Mouse (Mus musculus): Measurements from ENCODE around the gene Comp.

Gene Comp

DNA sequence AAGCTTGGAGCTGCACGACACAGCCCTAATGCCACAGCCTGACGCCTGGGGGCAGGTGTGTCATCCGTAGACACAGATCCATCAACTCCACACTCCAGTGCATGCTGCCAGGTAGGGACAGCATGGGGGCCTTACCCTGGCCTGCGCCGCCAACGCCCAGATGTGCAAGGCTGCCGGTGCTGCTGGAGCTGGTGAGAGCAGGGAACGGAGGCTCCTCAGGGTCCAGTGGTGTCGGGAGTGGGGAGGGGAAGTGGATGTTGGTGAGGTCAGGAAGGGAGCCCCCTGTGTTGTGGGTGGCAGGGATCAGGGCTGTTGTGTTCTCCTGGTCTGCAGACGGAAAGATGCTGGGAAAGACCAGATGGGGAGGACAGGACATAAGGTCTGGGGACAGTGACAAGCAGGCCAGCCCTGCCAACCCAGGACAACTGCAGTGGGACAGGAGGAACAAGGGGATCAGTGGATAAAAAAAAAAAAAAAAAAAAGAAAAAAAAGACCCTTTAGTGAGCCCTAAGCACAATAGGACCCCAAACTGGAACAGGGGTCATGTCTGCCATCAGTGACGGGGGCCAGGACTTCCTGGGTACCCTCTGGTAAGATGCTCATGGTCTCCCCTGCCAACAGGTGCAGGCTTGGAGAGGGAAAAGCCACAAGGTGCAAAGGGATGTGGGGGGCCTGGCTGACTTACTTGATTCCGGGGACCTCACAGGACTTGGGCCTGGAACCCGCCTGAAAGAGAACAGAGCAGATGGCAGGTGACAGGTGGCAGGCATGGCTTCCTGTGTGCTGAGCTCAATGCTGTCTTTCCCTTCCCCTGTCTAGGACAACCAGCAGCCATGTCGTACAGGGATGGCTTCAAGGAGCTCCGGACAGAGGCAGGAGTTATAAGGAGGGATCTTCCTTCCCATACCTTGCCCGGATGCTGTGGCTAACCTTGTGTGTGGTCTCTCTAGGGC lies 24.5 kb downstream of the Comp start:
- no peak for DNase-seq (ENCODE audit: low read depth, low spot score)

DNA sequence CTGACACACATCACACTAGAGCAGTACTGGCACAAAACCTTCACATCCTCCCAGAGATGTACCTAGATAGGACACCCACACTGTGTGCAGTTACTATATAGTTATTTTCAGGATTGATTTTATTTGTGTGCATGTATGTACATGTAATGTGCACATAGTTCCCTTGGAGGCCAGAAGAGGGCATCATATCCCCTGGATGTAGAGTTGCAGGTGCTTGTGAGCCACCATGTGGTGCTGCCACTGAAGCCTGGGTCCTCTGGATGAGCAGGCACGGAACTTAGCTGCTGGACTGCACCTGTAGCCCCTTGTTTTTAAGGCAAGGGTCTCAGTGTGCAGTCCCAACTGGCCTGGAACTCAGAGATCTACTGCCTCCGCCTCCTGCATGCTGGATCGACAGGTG lies 30.9 kb downstream of the Comp start:
- DNase-seq (ENCODE audit: low read depth, low spot score), result peak; percentile 62

DNA sequence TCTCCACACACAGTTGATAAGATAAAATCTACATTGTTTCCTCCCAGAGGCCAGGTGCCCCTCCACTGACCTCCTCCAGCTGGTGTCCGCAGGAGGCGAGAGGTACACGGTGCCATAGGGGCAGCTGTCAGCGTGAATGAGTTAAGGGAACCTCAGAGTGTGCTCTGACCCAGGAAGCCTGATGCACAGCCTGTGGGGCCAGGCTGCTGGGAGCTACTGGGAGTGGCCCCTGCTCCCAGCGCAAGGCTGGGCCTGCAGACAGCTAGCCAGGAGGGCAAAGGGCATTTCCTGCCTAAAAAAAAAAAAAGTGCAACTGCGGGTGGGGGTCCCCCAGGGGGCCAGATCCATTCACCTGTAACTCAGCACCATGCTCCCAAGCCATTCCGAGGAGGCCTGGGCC lies 31.8 kb downstream of the Comp start:
- no peak for DNase-seq (ENCODE audit: low read depth, low spot score)

DNA sequence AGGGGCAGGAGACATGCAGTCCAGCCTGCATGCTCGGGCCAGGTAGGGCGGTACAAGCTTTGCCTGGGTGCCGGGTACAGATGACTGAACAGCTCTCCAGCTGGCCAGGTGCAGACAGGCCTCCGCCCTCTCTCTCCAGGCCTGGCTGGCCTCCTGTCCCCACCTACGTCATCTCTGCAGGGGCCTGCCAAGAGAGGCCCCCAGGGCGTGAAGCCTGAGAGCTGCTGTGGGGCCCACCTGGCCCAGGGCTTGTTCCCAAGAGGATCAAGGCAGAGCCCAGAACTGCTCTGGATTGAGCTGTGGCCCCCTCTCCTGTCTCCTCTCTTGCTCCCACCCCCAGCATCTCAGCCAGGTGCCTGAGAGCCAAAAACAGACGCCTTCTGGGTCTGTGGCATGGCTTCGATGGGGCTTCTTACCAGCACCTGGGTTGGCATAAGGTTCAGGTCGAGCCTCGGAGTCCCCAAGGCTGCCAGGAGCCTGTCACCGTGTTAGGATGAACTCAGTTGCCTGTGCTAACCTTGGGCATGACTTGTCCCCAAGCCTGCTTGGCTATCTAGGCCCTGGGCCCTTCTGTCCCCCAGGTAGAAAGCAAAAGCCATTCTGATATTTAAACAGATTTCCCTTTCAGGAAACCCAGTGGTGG lies 33.2 kb downstream of the Comp start:
- no peak for DNase-seq (ENCODE audit: low read depth, low spot score)

DNA sequence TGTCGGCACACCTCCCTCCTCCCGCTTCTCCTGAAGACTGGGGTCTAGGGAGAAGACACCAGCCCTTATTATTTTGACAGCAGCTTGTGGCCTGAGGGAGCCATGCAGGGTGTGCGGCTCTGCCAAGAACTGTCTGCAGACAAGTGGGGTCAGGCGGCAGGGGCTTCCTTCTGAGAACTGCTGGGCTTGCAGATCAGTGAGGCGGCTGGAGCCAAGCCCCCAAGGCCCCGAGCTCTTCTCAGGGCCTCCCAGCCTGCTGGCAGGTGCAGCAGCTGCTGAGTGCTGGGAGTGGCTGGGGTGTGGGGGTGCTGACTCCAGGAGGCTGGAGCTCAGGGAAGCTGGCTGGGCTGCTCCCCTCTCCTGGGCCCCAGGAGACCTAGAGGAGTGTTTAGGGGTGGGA lies 34.9 kb downstream of the Comp start:
- no peak for DNase-seq (ENCODE audit: low read depth, low spot score)

DNA sequence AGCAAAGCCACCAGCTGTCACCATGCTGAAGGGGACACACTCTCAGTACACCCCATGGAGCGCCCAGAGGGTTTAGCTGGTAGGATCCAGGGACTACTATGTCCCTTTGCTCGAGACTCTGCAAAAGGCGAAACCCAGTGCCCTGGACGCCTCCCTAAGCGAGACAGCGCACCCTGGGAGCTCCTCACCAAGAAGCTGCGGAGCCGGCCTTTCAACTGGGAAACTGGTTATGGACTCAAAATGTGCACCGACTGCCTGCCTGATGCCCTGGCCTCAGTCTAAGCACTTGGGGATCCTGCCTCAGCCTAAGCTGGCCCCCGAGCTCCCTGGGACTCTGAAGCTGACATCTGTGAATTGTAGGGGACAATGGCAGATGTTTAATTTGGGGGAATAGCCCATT lies 35.7 kb downstream of the Comp start:
- no peak for DNase-seq (ENCODE audit: low read depth, low spot score)

DNA sequence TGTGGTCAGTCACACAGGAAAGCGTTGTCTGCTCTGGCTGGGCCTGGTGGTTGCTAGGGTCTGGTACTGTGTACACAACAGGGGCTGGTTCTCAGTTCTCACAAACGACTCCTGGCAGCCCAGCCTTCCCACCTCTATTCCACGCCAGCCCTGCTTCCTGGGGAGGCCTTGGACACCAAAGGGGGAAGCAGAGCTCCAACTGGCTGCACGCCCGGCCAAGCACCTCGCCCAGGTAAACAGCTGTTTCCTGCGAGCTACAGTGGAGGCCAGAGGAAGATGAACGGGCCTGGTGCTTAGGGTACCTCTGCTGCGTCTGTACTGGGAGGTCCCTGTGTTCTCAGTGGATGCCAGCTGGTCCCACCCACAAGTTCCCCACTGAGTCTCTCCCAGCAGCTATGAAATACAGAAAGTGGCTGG lies 36.1 kb downstream of the Comp start:
- no peak for DNase-seq (ENCODE audit: low read depth, low spot score)

DNA sequence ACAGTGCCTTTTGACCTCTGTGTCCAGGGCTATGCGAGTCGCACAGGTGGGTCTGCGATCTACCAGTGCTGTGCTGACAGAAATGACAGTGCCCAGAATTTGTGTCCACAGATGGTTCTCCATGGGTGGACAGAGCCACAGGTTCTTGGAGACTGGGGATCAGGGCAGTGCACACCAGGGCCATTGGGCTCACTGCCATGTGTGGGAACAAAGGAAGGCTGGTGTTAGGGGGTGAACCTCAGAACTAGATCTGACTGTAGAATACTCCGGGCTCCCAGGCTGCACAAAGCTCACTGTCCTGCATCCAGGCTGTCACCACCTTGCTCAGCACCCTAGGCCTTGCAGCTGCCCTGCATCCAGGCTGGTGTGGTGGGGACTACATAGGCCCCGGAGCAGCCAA lies 36.9 kb downstream of the Comp start:
- no peak for DNase-seq (ENCODE audit: low read depth, low spot score)

DNA sequence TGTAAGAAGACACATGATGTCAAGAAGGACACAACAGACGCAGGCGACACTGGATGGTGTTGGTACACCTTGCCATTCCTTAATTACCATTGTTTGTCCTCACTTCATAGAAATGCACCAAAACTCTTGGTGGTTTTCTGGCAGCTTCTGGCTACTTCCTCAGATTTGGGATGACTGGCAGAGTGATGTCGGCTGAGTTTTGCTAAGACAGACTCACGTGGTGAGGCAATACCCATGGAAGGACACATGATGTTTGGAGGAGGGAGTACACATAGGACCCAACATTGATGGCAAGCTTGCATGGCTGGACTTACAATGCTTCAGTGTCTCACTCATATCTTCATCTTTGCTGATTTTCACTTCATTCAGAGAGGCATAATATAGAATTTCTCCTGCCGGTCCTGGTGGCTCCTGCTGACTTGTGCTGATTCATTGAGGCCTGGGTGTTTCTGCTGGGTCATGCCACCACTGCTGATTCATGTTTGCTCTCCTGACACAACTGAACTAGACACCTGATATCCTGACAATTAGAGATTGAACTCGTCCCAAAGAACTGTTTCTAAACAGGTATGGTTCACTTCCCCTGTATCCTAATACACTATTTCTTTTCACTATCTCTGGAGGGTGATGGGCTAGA lies 41.1 kb downstream of the Comp start:
- DNase-seq (ENCODE audit: low read depth, low spot score), result no peak

DNA sequence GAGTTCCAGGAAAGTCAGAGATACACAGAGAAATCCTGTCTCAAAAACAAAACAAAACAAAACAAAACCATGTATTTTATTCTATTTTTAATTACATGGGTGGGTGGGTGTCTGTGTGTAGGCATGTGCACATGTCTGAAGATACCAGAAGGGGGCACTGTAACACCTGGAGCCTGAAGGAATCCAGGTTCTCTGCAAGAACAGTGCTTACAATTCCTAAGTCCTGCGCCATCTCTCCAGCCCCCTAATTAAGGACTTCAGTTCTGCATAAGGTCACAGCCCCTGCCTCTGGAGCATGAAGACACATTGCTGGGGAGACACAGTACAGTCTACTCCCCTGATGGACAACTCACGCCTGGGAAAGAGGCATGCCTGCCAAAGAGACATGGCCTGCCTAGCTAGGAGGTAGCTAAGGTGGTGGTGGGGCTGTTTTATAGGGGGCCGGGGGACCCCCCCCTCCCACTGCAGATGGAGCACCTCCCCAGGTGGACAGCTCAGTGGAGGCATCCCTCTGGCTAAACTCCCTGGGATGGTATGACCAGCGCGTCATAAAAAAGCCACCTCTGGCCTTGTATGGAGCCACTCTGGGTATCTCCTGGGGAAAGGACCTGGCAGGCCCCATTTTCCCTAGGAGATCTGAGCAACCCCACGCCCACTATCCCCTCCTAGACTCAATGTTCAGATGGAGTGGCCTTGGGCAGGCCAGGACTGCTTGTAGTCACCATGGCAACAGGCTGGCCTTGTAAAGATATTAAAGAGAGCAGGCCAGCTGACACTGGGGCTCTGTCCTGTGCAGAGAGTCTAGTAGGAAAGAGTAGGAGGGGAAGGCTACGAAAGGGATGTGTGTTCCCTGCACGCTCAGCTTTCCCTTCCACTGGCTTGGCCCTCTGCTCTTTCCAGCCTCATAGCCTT lies 42.4 kb downstream of the Comp start:
- DNase-seq (ENCODE audit: low read depth, low spot score), result peak; percentile 76

DNA sequence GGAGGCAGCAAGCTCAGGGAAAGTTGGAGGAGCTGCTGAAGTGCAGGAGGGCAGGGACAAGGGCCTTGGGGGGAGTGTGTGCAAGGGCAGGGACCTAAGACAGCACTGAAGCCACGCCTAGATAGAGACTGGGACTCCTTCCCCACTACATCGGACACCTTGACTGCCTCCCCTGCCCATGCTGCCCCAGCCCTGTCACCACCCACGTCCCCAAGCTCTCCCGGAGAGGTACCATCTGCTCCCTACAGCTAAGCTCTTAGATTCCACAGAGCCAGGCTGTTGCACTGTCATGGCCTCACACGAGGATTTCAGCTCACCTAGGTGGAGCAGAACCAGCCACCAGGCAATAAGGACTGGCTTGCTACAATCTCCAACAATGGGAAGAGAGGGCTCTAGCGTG lies 43.6 kb downstream of the Comp start:
- DNase-seq (ENCODE audit: low read depth, low spot score), result no peak

DNA sequence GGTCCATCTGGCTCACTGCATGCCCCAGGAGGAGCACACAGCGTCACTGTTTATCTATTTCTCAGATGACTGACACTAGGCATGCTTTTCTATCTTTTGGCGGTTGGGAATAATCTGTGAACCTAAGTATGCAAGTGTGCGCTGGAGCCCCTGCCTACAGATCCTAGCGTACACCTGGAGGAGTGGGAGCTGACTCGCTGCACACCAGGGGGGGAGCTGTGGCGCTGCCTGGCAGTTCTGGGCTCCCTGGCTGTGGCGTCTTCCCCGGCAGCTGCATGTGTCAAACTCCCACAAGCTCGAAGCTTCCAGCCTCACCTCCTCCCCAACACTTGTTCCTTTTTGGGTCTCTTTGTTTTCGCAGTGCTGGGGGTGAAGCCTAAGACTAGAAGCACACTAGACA lies 44.6 kb downstream of the Comp start:
- DNase-seq (ENCODE audit: low read depth, low spot score), result no peak

DNA sequence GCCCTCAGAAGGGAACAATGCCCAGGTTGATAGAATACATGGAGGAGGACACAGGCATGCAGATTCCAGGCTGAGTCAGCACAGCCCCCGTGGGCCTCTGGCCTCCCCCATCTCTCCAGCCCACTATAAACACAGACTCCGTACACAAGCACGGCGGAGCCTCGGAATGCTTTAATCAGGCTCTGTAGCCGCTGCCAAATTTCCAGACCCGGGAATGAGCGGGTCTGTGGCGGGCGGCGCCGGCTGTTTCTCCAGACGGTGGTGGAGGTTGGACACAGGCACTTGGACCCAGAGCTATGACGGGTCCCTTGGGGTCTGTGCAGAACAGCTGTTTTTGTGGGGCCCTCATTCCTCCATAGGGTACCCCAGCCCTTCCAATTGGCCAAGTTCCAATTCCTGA lies 45.6 kb downstream of the Comp start:
- DNase-seq (ENCODE audit: low read depth, low spot score), result no peak

DNA sequence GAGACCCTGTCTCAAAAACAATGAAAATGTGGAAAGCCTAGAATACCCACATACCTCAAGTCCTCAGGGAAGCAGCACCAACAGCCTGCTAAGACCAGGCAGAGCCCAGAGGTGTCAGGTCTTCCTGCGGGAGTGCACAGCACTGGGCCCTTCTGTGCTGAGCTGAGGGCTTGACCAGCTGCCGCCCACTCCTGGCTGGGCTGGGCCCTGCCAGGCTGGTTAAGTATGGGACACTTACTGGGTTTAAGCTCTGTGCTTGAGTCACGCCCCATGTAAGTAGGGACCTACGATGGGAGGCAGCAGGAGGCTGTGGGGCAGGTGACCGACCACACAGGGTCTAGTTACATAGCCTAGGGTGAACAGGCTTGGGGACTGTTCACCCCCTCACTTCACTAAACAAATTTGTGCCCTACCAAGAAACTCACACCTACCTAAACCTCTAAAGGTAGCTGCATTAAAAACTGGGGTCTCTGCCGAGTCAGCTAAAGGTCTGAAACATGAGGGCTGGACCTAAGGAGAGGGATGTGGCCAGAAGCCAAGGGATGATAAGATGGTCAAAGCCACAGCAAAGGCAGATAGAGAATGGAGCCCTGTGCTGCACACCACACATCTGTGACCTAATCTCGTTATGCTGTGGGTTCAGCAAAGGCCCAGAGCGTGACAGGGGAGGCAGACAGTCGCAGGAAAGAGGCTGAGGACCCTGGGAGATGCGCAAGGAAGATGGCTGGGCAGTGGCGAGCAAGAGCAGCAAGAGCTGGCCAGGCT lies 46.7 kb downstream of the Comp start:
- no peak for DNase-seq (ENCODE audit: low read depth, low spot score)

DNA sequence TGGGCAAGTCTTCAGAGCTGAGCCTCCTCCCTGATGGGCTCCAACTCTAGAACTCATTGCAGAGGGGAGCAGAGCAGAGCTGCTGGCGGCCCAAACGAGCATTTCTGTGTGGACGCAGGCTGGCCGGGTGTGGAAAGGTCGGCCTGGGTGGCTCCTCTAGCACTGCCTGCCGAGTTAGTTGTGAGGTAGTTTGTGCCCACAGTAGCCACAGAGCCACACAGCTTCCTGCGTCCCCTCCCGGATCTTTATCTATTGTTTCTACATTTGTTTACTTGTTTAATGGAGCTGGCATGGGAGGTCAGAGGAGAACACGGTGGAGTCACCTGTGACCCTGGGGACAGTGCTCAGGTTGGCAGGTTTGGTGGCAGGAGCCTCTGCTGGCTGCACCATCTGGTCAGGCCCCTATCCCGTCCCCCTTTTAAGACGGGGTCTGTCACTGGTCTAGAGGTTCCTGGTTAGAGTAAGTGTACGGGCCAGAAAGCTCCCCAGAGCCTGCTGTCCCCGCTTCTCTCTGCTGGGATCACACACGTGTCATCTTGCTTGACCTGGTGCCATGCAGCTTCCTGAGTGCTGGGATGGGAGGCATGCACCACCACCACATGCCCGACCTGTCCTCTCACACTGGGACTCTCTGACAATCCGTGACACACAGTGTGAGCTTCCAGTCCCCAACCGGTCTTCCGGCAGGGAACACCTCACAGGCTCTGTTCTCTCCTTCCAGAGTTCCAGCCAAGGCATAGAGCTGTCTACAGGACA lies 48.2 kb downstream of the Comp start:
- DNase-seq (ENCODE audit: low read depth, low spot score), result no peak

DNA sequence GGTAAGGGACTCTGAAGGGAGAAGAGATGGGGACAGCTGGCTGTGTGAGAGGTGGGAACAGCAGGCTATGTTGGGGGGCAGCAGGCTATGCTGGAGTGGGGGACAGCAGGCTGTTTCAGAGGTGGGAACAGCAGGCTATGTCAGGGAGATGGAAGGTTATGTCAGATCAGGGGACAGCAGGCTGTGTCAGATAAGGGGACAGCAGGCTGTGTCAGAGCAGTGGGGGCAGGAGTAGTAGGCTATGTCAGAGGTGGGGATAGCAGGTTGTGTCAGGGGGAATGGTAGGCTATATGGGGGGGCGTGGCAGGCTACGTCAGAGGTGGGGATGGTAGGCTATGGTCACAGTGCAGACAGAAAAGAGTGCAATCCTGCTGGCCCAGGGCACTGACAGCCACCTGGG lies 49.4 kb downstream of the Comp start:
- DNase-seq (ENCODE audit: low read depth, low spot score), result no peak

DNA sequence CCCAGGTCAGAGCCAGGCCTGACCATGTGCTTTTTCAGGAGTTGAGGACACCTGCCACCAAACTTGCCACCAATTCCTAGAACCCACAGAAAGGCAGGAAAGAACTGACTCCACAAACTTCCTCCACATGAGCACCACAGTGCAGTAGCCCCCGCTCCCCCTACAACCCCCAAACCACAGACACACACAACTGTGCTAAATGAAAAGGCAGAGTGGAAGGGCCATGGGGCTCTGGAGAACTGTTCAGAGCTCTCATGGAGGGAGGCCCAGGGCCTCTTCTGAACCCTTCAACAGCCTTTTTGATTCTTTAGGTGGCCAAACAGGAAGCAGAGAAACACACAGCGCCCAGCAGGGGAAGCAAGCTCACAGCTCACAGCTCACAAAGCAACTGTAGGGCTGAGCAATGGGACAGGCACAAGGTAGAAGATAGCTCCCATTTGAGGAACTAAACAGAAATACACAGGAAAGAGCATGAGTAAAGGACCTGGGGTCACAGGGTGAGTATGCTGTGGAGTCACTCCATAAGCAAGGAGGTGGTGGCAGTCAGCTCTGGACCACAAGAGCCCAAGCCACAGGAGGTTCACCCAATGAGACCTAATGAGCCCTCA lies 53.0 kb downstream of the Comp start:
- DNase-seq (ENCODE audit: low read depth, low spot score), result no peak

DNA sequence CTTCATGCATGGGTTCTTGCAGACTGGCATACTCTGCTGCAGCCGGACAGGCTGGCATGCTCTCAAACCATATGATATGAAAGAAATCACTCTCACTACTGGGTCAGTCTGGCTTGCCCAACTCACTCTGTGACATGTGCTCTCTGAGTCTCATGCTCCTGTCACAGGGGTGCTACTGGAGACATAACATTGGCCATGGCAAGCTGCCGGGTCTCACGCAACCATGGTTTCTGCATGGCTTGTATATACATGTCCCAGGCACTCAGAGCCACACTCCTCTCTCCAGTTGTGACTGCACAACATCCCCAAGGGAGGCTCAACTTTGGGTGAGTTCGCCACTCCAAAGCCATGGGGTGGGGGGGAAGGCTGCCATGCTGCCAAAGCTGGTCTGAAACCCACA lies 57.9 kb downstream of the Comp start:
- no peak for DNase-seq (ENCODE audit: low read depth, low spot score)
